Mouse (Mus musculus) stomach, embryonic 16.5 days (tissue): Measurements from ENCODE around the gene Arl10. TPM values are rescaled to one million over a fixed set of nuclear protein-coding genes. Genes with fewer than 3 reads are reported as not detected.

Experiments
- ATAC-seq: fragments of 200-750 bp; cut with Nextera tagmentation; 2 replicates; pipeline ENCODE4 v1.8.0; 2017; ENCODE audit warnings: moderate number of reproducible peaks, moderate TSS enrichment; ENCODE audit not compliant: insufficient read depth, low FRiP score
- H3K27ac ChIP-seq: fragments of 300-500 bp; sonication (generic); 2 replicates; pipeline ENCODE4 v1.5.1; 2014; ENCODE audit warnings: low read length
- H3K27me3 ChIP-seq: fragments of 300-500 bp; sonication (generic); 2 replicates; pipeline ENCODE4 v1.6.1; 2014; ENCODE audit warnings: low read length, control low read depth, mixed read lengths; ENCODE audit not compliant: control insufficient read depth, insufficient read depth
- H3K36me3 ChIP-seq: fragments of 300-500 bp; sonication (generic); 2 replicates; pipeline ENCODE4 v1.6.1; 2014; ENCODE audit warnings: low read length; ENCODE audit not compliant: control insufficient read depth, insufficient read depth
- H3K4me1 ChIP-seq: fragments of 300-500 bp; sonication (generic); 2 replicates; pipeline ENCODE4 v1.6.1; 2014; ENCODE audit warnings: low read length, control low read depth, mixed read lengths; ENCODE audit not compliant: control insufficient read depth, insufficient read depth
- H3K4me2 ChIP-seq: fragments of 300-500 bp; sonication (generic); 2 replicates; pipeline ENCODE4 v1.6.1; 2014; ENCODE audit warnings: low read depth, low read length, mixed read lengths
- H3K4me3 ChIP-seq: fragments of 300-500 bp; sonication (generic); replicated peaks from 2 replicates; pipeline ENCODE4 v1.5.1; 2014; ENCODE audit warnings: mild to moderate bottlenecking, low read length
- H3K9ac ChIP-seq: fragments of 300-500 bp; sonication (generic); 2 replicates; pipeline ENCODE4 v1.6.1; 2014; ENCODE audit warnings: low read length
- H3K9me3 ChIP-seq: fragments of 300-500 bp; sonication (generic); replicated peaks from 2 replicates; pipeline ENCODE4 v1.6.1; 2016; ENCODE audit warnings: low read length, control low read depth; ENCODE audit not compliant: control insufficient read depth
- WGBS: fragments of 180-500 bp; shearing (Covaris S2); extraction: QIAGEN DNeasy Blood & Tissue Kit; methylation state at CpG from one replicate; pipeline ENCODE4 v1.1.7; 2014; 5-methylcytosine and 5-hydroxymethylcytosine counted together
- polyA plus RNA-seq: library from polyadenylated mRNA; unstranded; fragments of >200 nt; fragmentation: Nextera tagmentation; extraction: Ambion mirVana; gene quantifications from 2 replicates; pipeline ENCODE4 v1.2.1, GENCODE M21; 2015

Gene Arl10
- polyA plus RNA-seq = 21.7 and 23.1 TPM in 2 replicates

GRCm38 (mm10) chr13:54574854-54575481 is at the start of gene Arl10:
Gene Arl10 (plus strand): TSS chr13:54575015.
- H3K36me3 ChIP-seq = no peaks in the 10 kb centered on the region
- H3K9me3 ChIP-seq = no peaks in the 10 kb centered on the region
- peaks cover 8% of the 10 kb centered on the region for H3K4me1 ChIP-seq
- WGBS = under 1% methylated on average over 55 of the region's 55 CpGs
- peak within 1 kb of the TSS; percentile 69 for H3K4me3 ChIP-seq
- peak within 1 kb of the TSS; percentile 86 for H3K9ac ChIP-seq
- H3K27ac ChIP-seq = peak within 1 kb of the TSS; percentile 74
- peak within 1 kb of the TSS; percentile 66 for H3K4me2 ChIP-seq
- ATAC-seq = peak; percentile 92
- H3K27me3 ChIP-seq = no peaks in the 10 kb centered on the region

GRCm38 (mm10) chr13:54527140-54527539 is 47.7 kb upstream of the Arl10 start:
- Histone ChIP-seq H3K9ac (no peak overlapping the region), H3K27ac (no peak overlapping the region), H3K4me3 (no peak overlapping the region), H3K4me1 (no peaks in the 10 kb centered on the region), H3K4me2 (no peak overlapping the region), H3K9me3 (no peaks in the 10 kb centered on the region), H3K36me3 (peaks cover 15% of the 10 kb centered on the region), H3K27me3 (no peaks in the 10 kb centered on the region)
- WGBS = 84% methylated on average over 6 of the region's 6 CpGs
- no peak for ATAC-seq

- Histone ChIP-seq H3K4me3 (no peak overlapping the region), H3K27ac (no peak overlapping the region), H3K27me3 (no peaks in the 10 kb centered on the region), H3K36me3 (peaks cover 5% of the 10 kb centered on the region; the same call in 1 of the 2 replicates), H3K9me3 (no peaks in the 10 kb centered on the region), H3K4me1 (no peaks in the 10 kb centered on the region), H3K4me2 (no peak overlapping the region), H3K9ac (no peak overlapping the region)
- no peak for ATAC-seq
These were observed 42.7 kb upstream of the Arl10 start for GRCm38 (mm10) chr13:54532134-54532533.

GRCm38 (mm10) chr13:54548036-54548435 is 26.8 kb upstream of the Arl10 start:
- 79% methylated on average over 7 of the region's 7 CpGs for WGBS
- no peaks in the 10 kb centered on the region for H3K9me3 ChIP-seq
- no peak overlapping the region for H3K9ac ChIP-seq
- H3K4me1 ChIP-seq = no peaks in the 10 kb centered on the region
- no peak overlapping the region for H3K4me3 ChIP-seq
- H3K36me3 ChIP-seq = no peaks in the 10 kb centered on the region
- H3K27ac ChIP-seq = no peak overlapping the region
- no peak overlapping the region for H3K4me2 ChIP-seq
- no peak for ATAC-seq
- H3K27me3 ChIP-seq = no peaks in the 10 kb centered on the region

GRCm38 (mm10) chr13:54556176-54556575 is 18.6 kb upstream of the Arl10 start:
- Histone ChIP-seq H3K4me2 (no peak overlapping the region), H3K9ac (no peak overlapping the region), H3K9me3 (no peaks in the 10 kb centered on the region), H3K27me3 (no peaks in the 10 kb centered on the region), H3K36me3 (peaks cover 35% of the 10 kb centered on the region), H3K4me3 (no peak overlapping the region), H3K27ac (no peak overlapping the region), H3K4me1 (no peaks in the 10 kb centered on the region)
- ATAC-seq = no peak
- WGBS = 91% methylated on average over 9 of the region's 9 CpGs

GRCm38 (mm10) chr13:54556796-54557195 is 18.0 kb upstream of the Arl10 start:
- no peak overlapping the region for H3K4me2 ChIP-seq
- no peak overlapping the region for H3K9ac ChIP-seq
- no peaks in the 10 kb centered on the region for H3K27me3 ChIP-seq
- H3K4me1 ChIP-seq = no peaks in the 10 kb centered on the region
- 81% methylated on average over 3 of the region's 3 CpGs for WGBS
- H3K27ac ChIP-seq = no peak overlapping the region
- H3K4me3 ChIP-seq = no peak overlapping the region
- H3K9me3 ChIP-seq = no peaks in the 10 kb centered on the region
- ATAC-seq = no peak
- H3K36me3 ChIP-seq = peaks cover 35% of the 10 kb centered on the region

- H3K27me3 ChIP-seq = no peaks in the 10 kb centered on the region
- H3K27ac ChIP-seq = no peak overlapping the region
- 100% methylated on average over 1 of the region's 1 CpGs for WGBS
- H3K9ac ChIP-seq = no peak overlapping the region
- H3K4me2 ChIP-seq = no peak overlapping the region
- ATAC-seq = no peak
- H3K4me3 ChIP-seq = no peak overlapping the region
- H3K36me3 ChIP-seq = peaks cover 35% of the 10 kb centered on the region
- H3K4me1 ChIP-seq = no peaks in the 10 kb centered on the region
- no peaks in the 10 kb centered on the region for H3K9me3 ChIP-seq
These were observed 17.2 kb upstream of the Arl10 start for GRCm38 (mm10) chr13:54557652-54558051.

GRCm38 (mm10) chr13:54559656-54560055 is 15.2 kb upstream of the Arl10 start:
- Histone ChIP-seq H3K9ac (no peak overlapping the region), H3K36me3 (peaks cover 35% of the 10 kb centered on the region), H3K27me3 (no peaks in the 10 kb centered on the region), H3K9me3 (no peaks in the 10 kb centered on the region), H3K27ac (no peak overlapping the region), H3K4me1 (peaks cover 8% of the 10 kb centered on the region), H3K4me2 (no peak overlapping the region), H3K4me3 (no peak overlapping the region)
- ATAC-seq = no peak
- WGBS = 96% methylated on average over 2 of the region's 2 CpGs

GRCm38 (mm10) chr13:54560608-54561007 is 14.2 kb upstream of the Arl10 start:
- 94% methylated on average over 7 of the region's 7 CpGs for WGBS
- H3K27me3 ChIP-seq = no peaks in the 10 kb centered on the region
- no peaks in the 10 kb centered on the region for H3K9me3 ChIP-seq
- no peak overlapping the region for H3K4me2 ChIP-seq
- peaks cover 8% of the 10 kb centered on the region for H3K4me1 ChIP-seq
- no peak overlapping the region for H3K9ac ChIP-seq
- no peak overlapping the region for H3K27ac ChIP-seq
- no peak for ATAC-seq
- H3K4me3 ChIP-seq = no peak overlapping the region
- H3K36me3 ChIP-seq = peaks cover 35% of the 10 kb centered on the region
